Mouse (Mus musculus): ENCODE measurements at regions not wholly inside any gene's neighbourhood (a gene's known extent, or its start where the extent isn't known, plus 50 kb on each side); places are given as distances from the start of the nearest gene placed in this dataset.
A peak's percentile ranks its signal among the peaks of the same experiment; 100 is the strongest.

- DNase-seq, result no peak
Observed at GRCm38 (mm10) chr1:77748483-77749465, 233.9 kb upstream of the Epha4 start.

- no peak for DNase-seq
Observed at GRCm38 (mm10) chr1:77732099-77732498, 217.2 kb upstream of the Epha4 start.

- DNase-seq, result no peak
Observed at GRCm38 (mm10) chr1:77727561-77727960, 212.7 kb upstream of the Epha4 start.

DNA sequence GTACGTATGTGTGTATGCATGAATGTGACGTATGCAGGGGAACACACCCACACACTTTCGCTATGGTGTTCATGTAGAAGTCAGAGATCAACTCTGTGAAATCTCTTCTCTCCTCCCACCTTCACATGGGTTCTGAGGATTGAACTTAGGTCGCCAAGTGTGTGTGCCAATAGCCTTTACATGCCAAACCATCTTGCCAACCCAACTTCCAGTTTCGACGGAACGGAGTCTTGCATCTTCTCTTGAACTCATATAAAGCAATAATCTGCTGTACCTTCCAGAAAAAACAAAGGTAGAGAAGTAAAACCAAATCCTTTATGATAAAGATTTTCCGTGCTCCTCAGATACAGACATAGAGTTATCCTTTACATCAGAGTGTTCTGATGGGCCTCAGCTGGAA is 208.4 kb upstream of the Epha4 start:
- DNase-seq, result no peak

GRCm38 (mm10) chr1:77720859-77721258 is 206.0 kb upstream of the Epha4 start:
- no peak for DNase-seq

- no peak for DNase-seq
Observed at GRCm38 (mm10) chr1:77713001-77713400, 198.1 kb upstream of the Epha4 start.

DNA sequence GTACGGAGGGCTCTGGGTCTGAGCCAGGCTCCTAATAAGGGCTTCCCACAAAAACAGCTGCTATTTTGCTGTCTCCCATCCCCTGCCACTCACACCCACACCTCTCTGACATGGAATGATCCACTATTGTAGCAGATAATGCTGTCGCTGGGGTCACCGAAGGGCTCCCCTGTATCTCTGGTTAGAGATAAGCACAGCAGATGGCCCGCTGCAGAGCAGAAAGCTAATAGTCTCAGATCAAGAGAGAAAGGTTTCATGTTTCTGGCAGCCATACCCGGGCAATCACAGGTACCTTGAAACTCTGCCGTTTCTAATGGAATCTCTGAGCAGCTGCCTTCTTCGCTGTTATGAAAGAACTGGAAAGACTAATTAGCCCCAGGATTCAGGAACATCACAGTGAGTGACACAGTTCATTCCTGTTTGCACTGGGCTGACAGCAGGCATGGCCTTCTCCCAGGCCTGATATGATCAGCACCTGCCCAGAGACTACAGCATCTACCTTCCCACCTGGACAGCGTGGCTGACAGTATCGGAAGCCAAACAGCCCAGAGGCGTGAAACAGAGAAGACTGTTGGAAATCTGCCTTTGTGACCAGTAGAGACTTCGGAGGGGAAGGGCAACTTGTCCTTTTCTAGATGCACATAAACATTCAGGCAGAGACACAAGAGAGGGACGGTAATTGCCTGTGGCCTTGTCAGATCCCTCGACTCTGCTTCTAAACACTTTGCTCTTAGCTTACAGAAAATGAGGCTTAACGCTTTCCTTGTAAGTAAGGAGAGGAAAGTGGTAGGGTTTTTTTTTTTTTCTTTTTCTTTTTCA is 193.5 kb upstream of the Epha4 start:
- no peak for DNase-seq

GRCm38 (mm10) chr1:77695228-77696018 is 180.5 kb upstream of the Epha4 start:
- no peak for DNase-seq

GRCm38 (mm10) chr1:77663345-77663744 is 148.5 kb upstream of the Epha4 start:
- DNase-seq, result peak; percentile 5

DNA sequence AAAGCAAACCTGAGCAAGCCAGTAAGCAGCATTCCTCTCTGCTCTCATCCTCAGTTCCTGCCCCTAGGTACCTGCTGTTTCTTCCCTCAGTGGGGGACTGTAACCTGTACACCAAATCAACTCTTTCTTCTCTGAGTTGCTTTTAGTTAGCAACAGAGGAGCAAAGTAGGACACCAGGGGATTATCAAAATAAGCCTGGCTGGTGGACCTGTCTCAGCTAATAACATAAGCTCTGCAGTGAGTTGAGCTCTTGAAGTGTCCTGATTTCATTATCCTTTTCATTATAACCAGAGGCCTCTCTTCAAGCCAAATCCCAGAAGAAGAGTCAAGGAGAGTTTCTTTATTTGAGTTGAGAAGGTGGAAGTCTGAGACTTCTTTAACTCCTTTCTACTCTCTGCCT is 145.5 kb upstream of the Epha4 start:
- DNase-seq, result no peak

DNA sequence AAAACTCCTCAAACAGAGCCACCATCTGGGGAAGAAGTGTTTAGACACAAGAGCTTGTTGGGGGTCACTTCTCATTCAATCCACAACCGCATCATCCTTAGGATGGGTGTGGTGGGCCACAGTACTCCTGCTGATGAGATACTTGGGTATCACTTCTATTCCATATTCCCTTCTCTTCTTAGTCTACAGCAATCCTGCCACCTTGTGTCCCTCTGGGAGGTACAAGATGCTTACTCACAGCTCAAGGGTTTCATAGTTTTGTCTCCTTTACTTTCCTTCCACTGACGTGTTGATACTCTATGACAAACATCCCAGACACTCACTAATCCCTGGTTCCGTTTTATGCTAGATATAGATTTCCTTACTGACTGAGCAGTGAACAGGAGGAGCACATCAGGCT is 122.1 kb upstream of the Epha4 start:
- no peak for DNase-seq

GRCm38 (mm10) chr1:77629496-77630281 is 114.8 kb upstream of the Epha4 start:
- no peak for DNase-seq

DNA sequence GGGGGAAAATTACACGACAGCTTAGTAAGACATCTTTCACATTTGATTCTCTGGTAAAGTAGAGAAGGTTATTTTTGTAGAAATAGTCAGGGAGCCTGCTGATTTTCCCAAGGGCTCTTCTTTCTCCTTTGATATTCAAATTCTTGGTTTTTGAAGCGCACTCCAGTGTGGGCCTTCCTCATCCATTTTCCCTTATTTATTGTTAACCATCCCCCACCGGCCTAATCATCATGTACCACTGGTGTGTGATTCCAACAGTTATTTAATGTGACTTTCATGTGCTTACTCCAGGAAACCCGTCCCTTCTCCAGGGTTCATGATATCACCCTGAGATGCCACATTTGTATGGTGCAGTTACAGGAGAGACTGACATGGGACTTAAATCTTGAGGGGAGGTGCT is 114.0 kb upstream of the Epha4 start:
- no peak for DNase-seq

DNA sequence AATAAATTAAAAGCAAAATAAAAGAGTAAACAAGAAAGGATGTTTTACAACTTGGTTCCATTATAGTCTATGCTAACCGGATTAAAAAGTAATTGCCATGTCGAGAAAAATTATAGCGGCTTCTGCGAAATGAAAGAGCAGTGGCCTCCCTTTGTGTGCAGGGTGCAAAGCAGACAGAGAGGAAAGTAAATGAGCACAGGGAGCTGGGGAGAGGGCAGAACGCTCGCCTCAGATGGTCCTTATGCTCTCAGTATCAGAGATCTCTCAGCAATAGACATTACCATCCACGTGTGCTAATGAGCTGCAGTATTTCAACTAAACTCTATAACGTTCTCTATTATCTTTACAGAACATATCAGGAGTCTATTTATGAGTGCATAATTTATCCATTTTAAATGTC is 102.6 kb upstream of the Epha4 start:
- DNase-seq, result no peak

DNA sequence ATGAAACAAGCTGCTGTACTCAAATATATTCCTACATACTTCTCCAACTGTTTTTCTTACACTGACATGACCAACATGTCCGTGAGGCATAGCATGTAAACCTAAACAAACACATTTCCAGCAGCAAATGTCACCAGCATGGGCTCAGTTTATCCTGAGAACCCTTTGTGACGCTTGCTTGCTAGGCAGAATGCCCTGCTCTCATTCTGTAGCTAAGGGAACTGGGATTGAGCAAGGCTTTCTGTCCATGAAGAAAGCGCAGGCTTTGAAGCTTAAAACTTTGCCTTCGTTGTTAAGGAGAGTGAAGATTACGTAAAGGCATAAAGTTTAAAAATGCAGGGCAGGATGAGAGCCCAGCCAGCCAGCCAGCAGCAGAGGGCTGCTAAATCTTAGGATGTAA is 85.6 kb upstream of the Epha4 start:
- no peak for DNase-seq

DNA sequence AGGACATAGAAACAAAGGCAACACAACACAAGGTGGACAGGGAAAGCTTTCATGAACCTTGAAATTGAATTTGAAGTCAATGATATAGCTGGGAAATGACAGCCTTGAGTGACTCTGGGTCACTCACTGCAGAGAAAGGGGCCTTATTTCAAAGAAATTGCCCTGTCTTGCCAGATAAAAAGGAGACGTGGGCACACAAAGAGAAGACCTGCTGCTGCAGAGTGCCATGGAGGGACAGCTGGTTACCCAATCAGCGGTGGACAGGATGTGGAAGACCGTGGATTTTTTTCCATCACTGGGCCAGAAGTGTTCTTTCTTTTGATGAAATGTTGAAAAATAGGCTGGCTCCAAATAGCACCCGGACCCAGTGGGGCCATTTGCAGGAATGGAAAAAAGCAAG is 77.8 kb upstream of the Epha4 start:
- no peak for DNase-seq

DNA sequence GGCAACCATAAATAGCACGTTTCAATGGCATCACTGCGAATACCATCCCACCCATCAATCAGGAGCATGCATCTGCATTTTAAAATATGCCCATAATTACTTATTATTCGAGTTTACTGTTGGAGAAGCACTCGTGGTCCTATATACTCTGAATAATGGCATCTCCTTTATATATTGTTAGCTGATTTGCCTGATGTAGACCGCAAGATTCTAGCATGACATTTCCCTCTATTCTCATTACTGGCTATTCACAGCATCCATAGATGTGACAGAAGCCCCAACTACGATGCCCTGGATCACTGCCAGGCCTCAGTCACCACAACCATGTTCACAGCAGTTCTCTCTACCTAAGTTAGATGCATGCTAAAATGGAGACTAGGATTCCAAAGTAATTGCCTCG is 77.4 kb upstream of the Epha4 start:
- DNase-seq, result no peak

DNA sequence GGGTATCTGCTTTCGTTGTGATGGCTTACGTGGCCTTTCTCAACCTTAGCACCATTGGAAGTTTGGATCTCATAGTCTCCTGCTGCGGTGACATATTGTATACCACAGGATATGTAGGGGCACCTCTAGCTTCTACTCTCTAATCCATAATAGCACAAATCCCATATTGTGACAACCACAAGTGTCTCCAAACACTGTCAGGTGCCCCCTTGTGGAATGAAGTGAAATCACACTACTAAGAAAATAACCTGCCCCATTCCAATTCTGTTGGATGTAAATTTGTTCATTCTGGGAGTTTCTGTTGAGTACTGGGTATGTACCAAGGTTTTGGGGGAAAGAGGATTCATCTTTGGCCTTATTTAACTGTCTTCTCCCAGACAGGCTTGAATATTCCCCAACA is 74.5 kb upstream of the Epha4 start:
- DNase-seq, result no peak

- DNase-seq, result no peak
Observed at GRCm38 (mm10) chr1:77585520-77585919, 70.6 kb upstream of the Epha4 start.

DNA sequence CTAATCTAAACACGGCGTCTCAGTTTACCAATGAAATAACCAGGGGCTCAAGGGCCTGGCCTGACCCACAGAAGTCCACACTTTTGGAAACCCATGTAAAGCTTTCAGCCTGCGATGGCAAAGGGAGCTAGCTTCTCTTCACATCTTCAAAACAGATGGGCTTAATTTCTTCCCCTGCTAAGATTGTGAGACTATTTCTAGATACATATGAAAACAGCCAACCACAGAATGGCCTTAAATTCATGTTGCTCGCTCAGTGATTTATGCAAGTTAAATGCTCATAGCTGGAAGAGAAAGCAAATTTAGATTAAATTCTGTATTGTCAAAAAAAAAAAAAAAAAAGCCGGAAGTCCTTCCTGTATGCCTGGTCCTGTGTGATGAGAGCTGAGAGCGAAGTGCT is 53.2 kb upstream of the Epha4 start:
- no peak for DNase-seq

- peak; percentile 15 for DNase-seq
Observed at GRCm38 (mm10) chr1:77567657-77568056, 52.8 kb upstream of the Epha4 start.
